Mouse (Mus musculus): Measurements from ENCODE around the gene Ovol2.

DNA sequence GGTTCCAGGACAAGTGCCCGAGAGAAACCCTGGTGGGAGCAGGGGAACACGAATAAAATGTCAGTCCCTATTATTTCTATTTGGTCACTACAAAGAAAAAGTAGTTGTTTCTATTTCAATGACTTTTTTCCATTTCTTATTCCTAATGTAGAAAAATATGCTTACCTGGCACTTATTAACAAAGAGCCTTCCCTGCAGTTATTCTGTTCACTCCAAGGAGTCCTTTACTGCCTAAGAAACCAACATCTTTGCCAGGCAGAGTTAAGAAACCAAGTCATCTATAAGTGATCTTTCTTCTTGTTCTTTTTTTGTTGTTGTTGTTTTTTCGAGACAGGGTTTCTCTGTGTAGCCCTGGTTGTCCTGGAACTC lies 66.8 kb downstream of the Ovol2 start:
- no peak for TF ChIP-seq CTCF (IDR thresholded peaks at IDR 0.05; ENCODE audit: extremely low read depth, insufficient read depth, low read length)
- no peak for TF ChIP-seq POLR2A (IDR thresholded peaks at IDR 0.05; ENCODE audit: extremely low read depth, insufficient read depth, low read length)
